Mouse (Mus musculus) lung, postnatal 0 days (tissue): ENCODE results near the gene Senp6. TPM values are rescaled to one million over a fixed set of nuclear protein-coding genes. Genes with fewer than 3 reads are reported as not detected.

Source experiments
- ATAC-seq: fragments of 200-750 bp; cut with Nextera tagmentation; 2 replicates; pipeline ENCODE4 v1.8.0; 2017; ENCODE audit warnings: moderate library complexity
- DNase-seq: peaks from one replicate; pipeline ENCODE4 v3.0.0-alpha.2; 2016; ENCODE audit warnings: low spot score
- H3K27ac ChIP-seq: fragments of 300-500 bp; sonication (generic); 2 replicates; pipeline ENCODE4 v1.5.1; 2014; ENCODE audit warnings: antibody characterized with exemption, mild to moderate bottlenecking, low read length, mixed read lengths
- H3K27me3 ChIP-seq: fragments of 300-500 bp; sonication (generic); replicated peaks from 2 replicates; pipeline ENCODE4 v1.6.1; 2014; ENCODE audit warnings: low read length, mixed read lengths; ENCODE audit not compliant: insufficient read depth
- H3K36me3 ChIP-seq: fragments of 300-500 bp; sonication (generic); 2 replicates; pipeline ENCODE4 v1.6.1; 2014; ENCODE audit warnings: low read length, mixed read lengths; ENCODE audit not compliant: insufficient read depth
- H3K4me1 ChIP-seq: fragments of 300-500 bp; sonication (generic); 2 replicates; pipeline ENCODE4 v1.6.1; 2014; ENCODE audit warnings: antibody characterized with exemption, low read depth, low read length, mixed read lengths; ENCODE audit not compliant: insufficient read depth
- H3K4me2 ChIP-seq: fragments of 300-500 bp; sonication (generic); replicated peaks from 2 replicates; pipeline ENCODE4 v1.6.1; 2014; ENCODE audit warnings: low read depth, mild to moderate bottlenecking, low read length, moderate library complexity, mixed read lengths
- H3K4me3 ChIP-seq: fragments of 300-500 bp; sonication (generic); 2 replicates; pipeline ENCODE4 v1.5.1; 2014; ENCODE audit warnings: low read depth, low read length
- H3K9ac ChIP-seq: fragments of 300-500 bp; sonication (generic); replicated peaks from 2 replicates; pipeline ENCODE4 v1.6.1; 2014; ENCODE audit warnings: low read depth, mild to moderate bottlenecking
- H3K9me3 ChIP-seq: fragments of 300-500 bp; sonication (generic); 2 replicates; pipeline ENCODE4 v1.6.1; 2016; ENCODE audit warnings: low read length, mixed read lengths
- CTCF ChIP-seq: IDR thresholded peaks from 2 replicates; pipeline ENCODE4 v1.5.1; 2016; ENCODE audit warnings: antibody characterized with exemption, mild to moderate bottlenecking
- EP300 ChIP-seq: IDR thresholded peaks from 2 replicates; pipeline ENCODE4 v1.6.1; 2016; ENCODE audit warnings: antibody characterized with exemption, mild to moderate bottlenecking, control low read depth
- WGBS: fragments of 180-500 bp; shearing (Covaris S2); extraction: QIAGEN DNeasy Blood & Tissue Kit; methylation state at CpG from one replicate; pipeline ENCODE4 v1.1.7; 2014; 5-methylcytosine and 5-hydroxymethylcytosine counted together
- polyA plus RNA-seq: library from polyadenylated mRNA; unstranded; fragments of >200 nt; fragmentation: Nextera tagmentation; extraction: Ambion mirVana; gene quantifications from 2 replicates; pipeline ENCODE4 v1.2.1, GENCODE M21; 2015

The Senp6 gene
- polyA plus RNA-seq, 1 experiment from 2014 or later, result 48.4 TPM

- Histone ChIP-seq H3K27me3 (no peaks in the 10 kb centered on the region), H3K4me1 (peaks cover 7% of the 10 kb centered on the region), H3K36me3 (no peaks in the 10 kb centered on the region), H3K4me3 (no peak overlapping the region), H3K9me3 (no peaks in the 10 kb centered on the region), H3K9ac (no peak overlapping the region), H3K27ac (no peak overlapping the region), H3K4me2 (no peak overlapping the region)
- whole genome bisulfite sequencing, result 50% methylated on average over 3 of the region's 3 CpGs
- TF ChIP-seq EP300 (no peak), CTCF (no peak)
- no peak for DNase-seq
- ATAC-seq, result no peak
Measured at GRCm38 (mm10) chr9:80070026-80070425, 3.3 kb downstream of the Senp6 start.

- WGBS, result 44% methylated on average over 3 of the region's 3 CpGs
- no peaks in the 10 kb centered on the region for H3K27me3 ChIP-seq
- no peak for ATAC-seq
- H3K36me3 ChIP-seq, result no peaks in the 10 kb centered on the region
- TF ChIP-seq EP300, result no peak
- no peak for TF ChIP-seq CTCF
- H3K4me2 ChIP-seq, result no peak overlapping the region
- H3K4me1 ChIP-seq, result peaks cover 7% of the 10 kb centered on the region
- H3K9me3 ChIP-seq, result no peaks in the 10 kb centered on the region
- no peak for DNase-seq
- H3K9ac ChIP-seq, result no peak overlapping the region
- no peak overlapping the region for H3K27ac ChIP-seq
- H3K4me3 ChIP-seq, result no peak overlapping the region
Measured at GRCm38 (mm10) chr9:80071616-80072015, 4.9 kb downstream of the Senp6 start.

- Histone ChIP-seq H3K9me3 (no peaks in the 10 kb centered on the region), H3K4me3 (no peak overlapping the region), H3K36me3 (no peaks in the 10 kb centered on the region), H3K4me2 (no peak overlapping the region), H3K27me3 (no peaks in the 10 kb centered on the region), H3K4me1 (peaks cover 5% of the 10 kb centered on the region), H3K27ac (no peak overlapping the region), H3K9ac (no peak overlapping the region)
- DNase-seq (no peak), ATAC-seq (no peak)
- 74% methylated on average over 1 of the region's 1 CpGs for WGBS
- TF ChIP-seq CTCF (no peak), EP300 (no peak)
Measured at GRCm38 (mm10) chr9:80074067-80074466, 7.4 kb downstream of the Senp6 start.

- Histone ChIP-seq H3K9ac (no peak overlapping the region), H3K36me3 (no peaks in the 10 kb centered on the region), H3K27me3 (no peaks in the 10 kb centered on the region), H3K4me1 (no peaks in the 10 kb centered on the region; the same call in none of the 2 replicates), H3K9me3 (no peaks in the 10 kb centered on the region), H3K4me2 (no peak overlapping the region), H3K27ac (no peak overlapping the region), H3K4me3 (no peak overlapping the region)
- no peak for ATAC-seq
- DNase-seq, result peak; percentile 38
- TF ChIP-seq CTCF (peak; percentile 62), EP300 (no peak)
Measured at GRCm38 (mm10) chr9:80074949-80075348, 8.2 kb downstream of the Senp6 start.

- Histone ChIP-seq H3K27me3 (no peaks in the 10 kb centered on the region), H3K36me3 (no peaks in the 10 kb centered on the region), H3K4me2 (no peak overlapping the region), H3K4me1 (peaks cover 21% of the 10 kb centered on the region; the same call in 1 of the 2 replicates), H3K9me3 (no peaks in the 10 kb centered on the region), H3K27ac (peak overlapping the region; percentile 43; the same call in 1 of the 2 replicates), H3K4me3 (no peak overlapping the region), H3K9ac (no peak overlapping the region)
- TF ChIP-seq EP300 (0 out of 2 replicates have a peak, but pooled peaks have one; percentile 34), CTCF (no peak)
- WGBS, result 28% methylated on average over 1 of the region's 1 CpGs
- ATAC-seq, result peak; percentile 53
- peak; percentile 71 for DNase-seq
Measured at GRCm38 (mm10) chr9:80080941-80081340, 14.2 kb downstream of the Senp6 start.

- ATAC-seq (peak; percentile 8), DNase-seq (peak; percentile 15)
- Histone ChIP-seq H3K4me2 (no peak overlapping the region), H3K9ac (no peak overlapping the region), H3K4me3 (no peak overlapping the region), H3K36me3 (no peaks in the 10 kb centered on the region), H3K9me3 (no peaks in the 10 kb centered on the region), H3K27ac (0 out of 2 replicates have a peak overlapping the region, but pooled peaks have one; percentile 2), H3K27me3 (no peaks in the 10 kb centered on the region), H3K4me1 (peaks cover 24% of the 10 kb centered on the region; the same call in 1 of the 2 replicates)
- TF ChIP-seq CTCF (no peak), EP300 (no peak)
- 46% methylated on average over 10 of the region's 10 CpGs for WGBS
Measured at GRCm38 (mm10) chr9:80084429-80085092, 17.9 kb downstream of the Senp6 start.
